11 mouse cellular contexts compared by ENCODE assay signal in the genomic region with DNA sequence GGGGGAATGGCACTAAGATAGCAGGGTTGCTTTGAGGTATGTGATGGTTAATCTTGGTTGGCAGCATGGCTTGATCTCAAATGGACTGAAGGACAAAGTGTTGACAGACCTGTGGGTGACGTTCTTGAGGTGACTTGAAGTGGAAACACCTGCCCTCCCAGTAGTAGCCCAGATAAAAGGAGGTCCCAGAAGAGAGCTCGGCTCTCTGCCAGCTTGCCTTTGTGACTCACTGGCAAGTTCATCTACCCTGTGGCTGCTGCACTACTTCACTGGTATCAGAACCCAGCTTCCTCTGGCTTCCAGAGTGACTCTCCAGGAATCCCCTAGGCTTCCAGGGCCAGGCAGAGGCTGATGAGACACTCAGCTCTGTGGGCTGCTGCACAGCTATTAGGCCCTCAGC.
DNase-seq lines count a peak whose midpoint lies in the region; ATAC-seq and TF ChIP-seq lines count a peak whose summit lies in the region.
"Had no signal": no experiment of that assay in that cellular context is flagged by ENCODE, and none has a peak within 500 bp of the region (broad histone marks: within the 10 kb centered on the region; RNA-seq: fewer than 3 reads in every experiment).

No protein-coding gene starts in this region.

- H3K36me3 ChIP-seq in heart, embryonic 12.5 days = no peaks in the 10 kb centered on the region
- no peaks in the 10 kb centered on the region for H3K36me3 ChIP-seq in neural tube, embryonic 11.5 days (ENCODE audit: control insufficient read depth, insufficient read depth, low read length)
- H3K36me3 ChIP-seq in limb, embryonic 12.5 days = no peaks in the 10 kb centered on the region
- H3K36me3 ChIP-seq in neural tube, embryonic 14.5 days (ENCODE audit: control insufficient read depth, insufficient read depth, low read length) = no peaks in the 10 kb centered on the region
- H3K36me3 ChIP-seq in thymus, adult 2 months (ENCODE audit: control insufficient read depth, insufficient read depth, low read length) = no peaks in the 10 kb centered on the region
- H3K36me3 ChIP-seq: embryonic facial prominence, embryonic 15.5 days had no signal

- DNase-seq in heart, postnatal 14 days = no peak
- no peak for DNase-seq in neural tube, embryonic 11.5 days (ENCODE audit: low spot score)
- DNase-seq in neural tube, embryonic 10.5 days (ENCODE audit: extremely low spot score, low spot score) = no peak
- no peak for DNase-seq in thymus, adult 2 months
- no peak for DNase-seq in thymus, postnatal 36 days
- DNase-seq: adrenal gland, adult 8-10 months; cerebellum, adult 11 months had no signal

- H3K9ac ChIP-seq in heart, embryonic 12.5 days = no peak overlapping the region
- H3K9ac ChIP-seq in neural tube, embryonic 11.5 days (ENCODE audit: low read length) = no peak overlapping the region
- H3K9ac ChIP-seq in limb, embryonic 12.5 days (replicated peaks) = no peak overlapping the region
- no peak overlapping the region for H3K9ac ChIP-seq in neural tube, embryonic 14.5 days (replicated peaks; ENCODE audit: low read depth, low read length)
- H3K9ac ChIP-seq: embryonic facial prominence, embryonic 15.5 days had no signal

- 0 out of 2 replicates have a peak, but pooled peaks have one; percentile 39 for ATAC-seq in heart, embryonic 12.5 days (ENCODE audit: insufficient number of reproducible peaks, low FRiP score)
- no peak for ATAC-seq in neural tube, embryonic 11.5 days (ENCODE audit: insufficient read depth, low FRiP score, low TSS enrichment)
- ATAC-seq in limb, embryonic 12.5 days (ENCODE audit: insufficient number of reproducible peaks, insufficient read depth, low FRiP score, low TSS enrichment, low read depth) = no peak
- ATAC-seq in neural tube, embryonic 14.5 days (ENCODE audit: low read depth) = no peak

- no peak for TF ChIP-seq POLR2A in thymus, adult 2 months (IDR thresholded peaks at IDR 0.05; ENCODE audit: control insufficient read depth, extremely low read depth, insufficient read depth, low read length, poor library complexity)

- no peak for TF ChIP-seq CTCF in thymus, adult 2 months (IDR thresholded peaks at IDR 0.05; ENCODE audit: borderline replicate concordance, control insufficient read depth, extremely low read depth, insufficient read depth, low read length, poor library complexity)

- 31% methylated on average over 2 of the region's 2 CpGs for WGBS in heart, embryonic 12.5 days
- 72% methylated on average over 2 of the region's 2 CpGs for WGBS in neural tube, embryonic 11.5 days
- WGBS in limb, embryonic 12.5 days = 61% methylated on average over 2 of the region's 2 CpGs
- 52% methylated on average over 2 of the region's 2 CpGs for WGBS in neural tube, embryonic 14.5 days
- 14% methylated on average over 2 of the region's 2 CpGs for WGBS in thymus, adult 2 months

- H3K27ac ChIP-seq in heart, embryonic 12.5 days (ENCODE audit: poor library complexity, severe bottlenecking) = peak overlapping the region; percentile 46; the same call in 1 of the 2 replicates
- peak overlapping the region; percentile 15; the same call in 1 of the 2 replicates for H3K27ac ChIP-seq in neural tube, embryonic 11.5 days (ENCODE audit: low read depth, low read length)
- peak overlapping the region; percentile 42; the same call in 1 of the 2 replicates for H3K27ac ChIP-seq in limb, embryonic 12.5 days
- peak overlapping the region; percentile 10; the same call in 1 of the 2 replicates for H3K27ac ChIP-seq in neural tube, embryonic 14.5 days (ENCODE audit: low read depth, low read length)
- no peak overlapping the region for H3K27ac ChIP-seq in thymus, adult 2 months (ENCODE audit: control insufficient read depth, insufficient read depth, low read length)
- H3K27ac ChIP-seq: embryonic facial prominence, embryonic 15.5 days had no signal

- no peaks in the 10 kb centered on the region for H3K27me3 ChIP-seq in heart, embryonic 12.5 days (replicated peaks)
- H3K27me3 ChIP-seq in neural tube, embryonic 11.5 days (ENCODE audit: control insufficient read depth, insufficient read depth, low read length) = no peaks in the 10 kb centered on the region
- no peaks in the 10 kb centered on the region for H3K27me3 ChIP-seq in limb, embryonic 12.5 days
- H3K27me3 ChIP-seq in neural tube, embryonic 14.5 days (ENCODE audit: control insufficient read depth, insufficient read depth, low read length) = no peaks in the 10 kb centered on the region
- H3K27me3 ChIP-seq in thymus, adult 2 months (ENCODE audit: control insufficient read depth, insufficient read depth, low read length) = no peaks in the 10 kb centered on the region
- H3K27me3 ChIP-seq: embryonic facial prominence, embryonic 15.5 days had no signal

- intact Hi-C loops in heart, postnatal 14 days (cut with DNase I) = no loop called here

- H3K4me2 ChIP-seq in heart, embryonic 12.5 days = no peak overlapping the region
- no peak overlapping the region for H3K4me2 ChIP-seq in neural tube, embryonic 11.5 days (ENCODE audit: low read depth)
- H3K4me2 ChIP-seq in limb, embryonic 12.5 days = no peak overlapping the region
- no peak overlapping the region for H3K4me2 ChIP-seq in neural tube, embryonic 14.5 days (ENCODE audit: low read depth, low read length)
- H3K4me2 ChIP-seq: embryonic facial prominence, embryonic 15.5 days had no signal

- H3K4me3 ChIP-seq in heart, embryonic 12.5 days = no peak overlapping the region
- H3K4me3 ChIP-seq in neural tube, embryonic 11.5 days (ENCODE audit: low read depth, low read length) = no peak overlapping the region
- no peak overlapping the region for H3K4me3 ChIP-seq in limb, embryonic 12.5 days (replicated peaks)
- no peak overlapping the region for H3K4me3 ChIP-seq in neural tube, embryonic 14.5 days (ENCODE audit: low read depth, low read length)
- H3K4me3 ChIP-seq in thymus, adult 2 months (ENCODE audit: control insufficient read depth, insufficient read depth, low read length) = no peak overlapping the region
- H3K4me3 ChIP-seq: embryonic facial prominence, embryonic 15.5 days had no signal

- peaks cover 29% of the 10 kb centered on the region for H3K4me1 ChIP-seq in heart, embryonic 12.5 days (replicated peaks)
- 0 out of 2 replicates have a peak, but pooled peaks cover 3% of the 10 kb centered on the region for H3K4me1 ChIP-seq in neural tube, embryonic 11.5 days (ENCODE audit: control insufficient read depth, insufficient read depth, low read length)
- peaks cover 19% of the 10 kb centered on the region for H3K4me1 ChIP-seq in limb, embryonic 12.5 days (replicated peaks)
- 0 out of 2 replicates have a peak, but pooled peaks cover 3% of the 10 kb centered on the region for H3K4me1 ChIP-seq in neural tube, embryonic 14.5 days (ENCODE audit: control insufficient read depth, insufficient read depth, low read length)
- H3K4me1 ChIP-seq in thymus, adult 2 months (replicated peaks; ENCODE audit: control insufficient read depth, insufficient read depth, low read length) = peaks cover 29% of the 10 kb centered on the region
- H3K4me1 ChIP-seq: embryonic facial prominence, embryonic 15.5 days had no signal

- H3K9me3 ChIP-seq in heart, embryonic 12.5 days (replicated peaks) = no peaks in the 10 kb centered on the region
- no peaks in the 10 kb centered on the region for H3K9me3 ChIP-seq in neural tube, embryonic 11.5 days (ENCODE audit: control insufficient read depth, low read length)
- 0 out of 2 replicates have a peak, but pooled peaks cover 3% of the 10 kb centered on the region for H3K9me3 ChIP-seq in limb, embryonic 12.5 days
- no peaks in the 10 kb centered on the region for H3K9me3 ChIP-seq in neural tube, embryonic 14.5 days (ENCODE audit: control insufficient read depth, low read length)
- H3K9me3 ChIP-seq: embryonic facial prominence, embryonic 15.5 days had no signal
